Mouse (Mus musculus): ENCODE measurements at regions not wholly inside any gene's neighbourhood (a gene's known extent, or its start where the extent isn't known, plus 50 kb on each side); places are given as distances from the start of the nearest gene placed in this dataset.

- no peak for DNase-seq
Measured at GRCm38 (mm10) chr12:118784643-118785042, 61.5 kb upstream of the Sp8 start.

- DNase-seq, result no peak
Measured at GRCm38 (mm10) chr12:118781978-118782377, 64.2 kb upstream of the Sp8 start.

GRCm38 (mm10) chr12:118775463-118776064 is 70.6 kb upstream of the Sp8 start:
- DNase-seq, result no peak

GRCm38 (mm10) chr12:118772790-118773189 is 73.3 kb upstream of the Sp8 start:
- DNase-seq, result no peak

GRCm38 (mm10) chr12:118766472-118766871 is 79.7 kb upstream of the Sp8 start:
- DNase-seq, result no peak

- no peak for DNase-seq
Measured at GRCm38 (mm10) chr12:118754076-118754475, 92.1 kb upstream of the Sp8 start.

GRCm38 (mm10) chr12:118739103-118739502 is 107.0 kb upstream of the Sp8 start:
- no peak for DNase-seq

GRCm38 (mm10) chr12:118725891-118726290 is 120.2 kb upstream of the Sp8 start:
- no peak for DNase-seq

- no peak for DNase-seq
Measured at GRCm38 (mm10) chr12:118719878-118720573, 126.1 kb upstream of the Sp8 start.

- DNase-seq, result no peak
Measured at GRCm38 (mm10) chr12:118716824-118717223, 129.3 kb upstream of the Sp8 start.

GRCm38 (mm10) chr12:118706626-118707025 is 139.5 kb upstream of the Sp8 start:
- DNase-seq, result no peak

GRCm38 (mm10) chr12:118704826-118705225 is 141.3 kb upstream of the Sp8 start:
- no peak for DNase-seq

- no peak for DNase-seq
Measured at GRCm38 (mm10) chr12:118703730-118704129, 142.4 kb upstream of the Sp8 start.

GRCm38 (mm10) chr12:118703068-118703662 is 143.0 kb upstream of the Sp8 start:
- no peak for DNase-seq

- no peak for DNase-seq
Measured at GRCm38 (mm10) chr12:118701838-118702237, 144.3 kb upstream of the Sp8 start.

GRCm38 (mm10) chr12:118698110-118698509 is 148.0 kb upstream of the Sp8 start:
- no peak for DNase-seq

GRCm38 (mm10) chr12:118694701-118695100 is 151.4 kb upstream of the Sp8 start:
- DNase-seq, result no peak

GRCm38 (mm10) chr12:118682902-118683301 is 163.2 kb upstream of the Sp8 start:
- DNase-seq, result no peak

- no peak for DNase-seq
Measured at GRCm38 (mm10) chr12:118677989-118678388, 168.1 kb upstream of the Sp8 start.

- no peak for DNase-seq
Measured at GRCm38 (mm10) chr12:118661575-118661974, 184.6 kb upstream of the Sp8 start.

- DNase-seq, result no peak
Measured at GRCm38 (mm10) chr12:118661214-118661486, 185.0 kb upstream of the Sp8 start.

GRCm38 (mm10) chr12:118660384-118661213 is 185.5 kb upstream of the Sp8 start:
- DNase-seq, result no peak

Measured in adrenal gland, postnatal 25 days (tissue).